Mouse (Mus musculus) adrenal gland, adult 18-20 months (tissue): Measurements from ENCODE around the gene Dbndd1. TPM values are rescaled to one million over a fixed set of nuclear protein-coding genes. Genes with fewer than 3 reads are reported as not detected.
"Not testable (repeated sequence)": the region's sequence is repeated elsewhere in the genome, so short reads cannot be mapped to it uniquely, and the experiment has no call there.

Experiments used
- DNase-seq, 2 experiments: peaks; one replicate each; pipeline ENCODE4 v3.0.0; 2021 to 2022; ENCODE audit warnings: low spot score in 2 of 2
- long read RNA-seq, 2 experiments: library from polyadenylated mRNA; stranded (forward); transcript quantifications; one replicate each; pipeline ENCODE4 v2.0.0; 2021
- total RNA-seq, 2 experiments: library from RNA; stranded (reverse); gene quantifications; 1 replicate in 1 of 2; 2 replicates in 1 of 2; pipeline ENCODE4 v1.2.3; 2021

The Dbndd1 gene
- total RNA-seq = under 1 TPM; 0.20 to 0.35 TPM
- long read RNA-seq, experiment 1 = 0 reads
- long read RNA-seq, experiment 2, partial matches to known transcripts = 0 of 1 reads
- long read RNA-seq, experiment 2, other reads (novel, unspliced or antisense) = 0 of 1 reads

DNA sequence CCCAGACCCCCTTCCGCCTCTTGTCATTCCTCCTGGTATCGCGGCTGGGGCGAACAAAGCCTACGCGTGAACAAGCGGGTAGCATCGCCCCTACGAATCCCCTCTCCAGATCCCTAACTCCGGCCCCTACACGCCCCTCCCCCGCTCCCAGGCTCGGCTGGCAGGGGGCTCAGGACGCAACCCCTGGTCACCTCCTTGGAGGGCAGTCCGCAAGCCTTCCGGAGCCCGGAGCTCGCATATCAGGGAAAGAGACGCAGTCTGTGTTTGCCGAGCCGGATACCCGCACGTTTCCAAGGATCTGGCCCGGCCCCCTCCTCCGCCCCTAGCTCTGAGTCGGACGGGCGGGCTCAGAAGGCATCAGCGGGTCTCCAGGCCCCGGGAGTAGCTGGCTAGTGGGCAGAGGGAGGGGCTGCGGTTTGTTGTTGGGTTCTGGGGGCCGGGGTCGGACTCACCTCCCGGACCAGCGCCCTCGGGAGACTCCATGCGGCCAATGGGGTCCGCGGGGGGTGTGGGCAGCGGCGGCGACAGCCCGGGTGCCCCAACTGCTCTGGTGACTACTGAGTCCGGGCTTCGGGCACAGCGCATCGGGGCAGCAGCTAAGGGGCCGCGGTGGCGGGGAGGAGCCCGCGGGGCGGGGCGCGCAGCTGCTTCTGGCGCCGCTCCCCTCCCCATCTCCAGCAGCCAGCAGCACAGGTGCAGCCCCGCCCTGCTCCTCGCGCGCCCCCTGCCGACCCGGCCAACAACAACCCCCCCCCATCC, at the start of gene Dbndd1:
TSS of gene Dbndd1 (minus strand) at position 683 of the 759 bp plus-strand sequence.
- DNase-seq = peak; percentile 32 to 49

DNA sequence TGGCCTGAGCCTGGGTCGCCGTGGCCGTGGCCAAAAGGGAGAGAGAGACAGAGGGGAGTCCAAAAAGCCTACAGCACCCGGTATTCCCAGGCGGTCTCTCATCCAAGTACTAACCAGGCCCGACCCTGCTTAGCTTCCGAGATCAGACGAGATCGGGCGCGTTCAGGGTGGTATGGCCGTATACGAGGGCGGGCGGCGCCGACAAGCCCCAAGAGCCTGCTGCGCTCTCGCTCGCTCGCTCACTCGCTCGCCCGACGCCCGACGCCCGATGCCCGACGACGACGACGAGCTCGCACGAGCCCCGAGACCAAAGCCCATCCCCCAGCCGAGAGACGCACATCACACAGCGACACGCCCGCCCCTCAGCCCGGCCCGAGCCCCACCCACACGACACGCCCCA, 49.0 kb upstream of the Dbndd1 start:
- not testable (repeated sequence) for DNase-seq

DNA sequence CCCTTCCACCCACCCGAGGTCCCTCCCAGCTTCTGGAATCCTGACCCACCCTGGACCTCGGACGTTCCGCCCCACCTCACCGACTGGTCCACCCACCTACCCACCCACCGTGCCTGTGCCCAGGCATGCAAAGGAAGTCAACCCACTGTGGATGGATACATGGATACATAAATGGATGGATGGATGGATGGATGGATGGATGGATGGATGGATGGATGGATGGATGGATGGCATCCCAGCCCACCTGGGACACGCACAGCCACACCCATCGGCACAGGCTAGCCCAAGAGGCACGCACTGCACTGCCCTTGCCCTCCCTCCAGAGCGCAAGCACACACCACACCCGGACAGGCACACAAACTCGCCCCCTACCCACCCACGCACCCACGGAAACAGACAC, 22.4 kb upstream of the Dbndd1 start:
- not testable (repeated sequence) for DNase-seq

DNA sequence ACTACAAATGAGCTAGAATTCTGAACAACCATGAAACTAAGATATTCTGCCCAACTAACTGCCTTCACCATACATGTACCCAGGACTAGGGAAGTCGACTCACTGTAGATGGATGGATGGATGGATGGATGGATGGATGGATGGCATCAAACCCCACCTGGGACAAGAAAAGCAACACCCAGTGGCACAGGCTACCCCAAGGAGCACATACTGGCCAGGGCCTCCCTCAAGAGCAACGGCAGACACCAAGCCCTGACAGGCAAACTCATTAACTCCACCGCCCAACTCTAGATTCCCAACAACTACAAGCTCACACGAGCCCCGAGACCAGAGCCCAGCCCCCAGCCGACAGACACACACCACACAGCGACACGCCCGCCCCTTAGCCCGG, 21.7 kb upstream of the Dbndd1 start:
- DNase-seq = no peak

DNA sequence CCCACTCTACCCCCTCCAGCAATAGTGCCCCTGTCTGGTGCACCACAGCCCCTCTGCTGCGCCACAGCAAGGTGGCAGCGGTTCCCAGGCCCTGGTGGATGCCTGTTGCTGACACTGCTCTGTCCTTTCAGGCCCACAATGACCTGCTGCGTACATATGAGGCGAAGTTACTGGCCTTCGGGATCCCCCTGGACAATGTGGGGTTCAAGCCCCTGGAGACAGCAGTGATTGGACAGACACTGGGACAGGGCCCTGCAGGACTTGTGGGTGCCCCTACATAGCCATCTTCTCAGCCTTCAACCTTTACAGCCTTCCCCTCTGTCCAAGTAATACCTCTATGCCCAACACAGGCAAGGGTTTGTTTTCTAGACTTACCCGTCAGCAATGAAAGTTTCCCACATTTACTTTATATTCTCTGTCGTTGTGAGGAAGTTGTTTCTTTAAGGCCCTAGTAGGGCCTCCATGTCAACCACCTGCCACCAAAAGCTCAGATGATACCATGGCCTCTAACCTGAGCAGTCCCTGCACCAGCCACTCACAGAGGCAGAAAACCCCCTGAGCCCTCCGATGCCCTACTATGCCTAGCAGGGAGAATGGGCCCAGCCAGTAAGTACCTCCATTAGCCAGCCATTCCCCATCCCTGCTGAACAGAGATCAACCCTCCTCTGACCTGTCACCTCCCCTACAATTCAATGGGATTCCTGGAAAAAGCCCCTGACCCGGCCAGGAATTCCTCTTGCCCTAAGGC, 21.2 kb upstream of the Dbndd1 start:
- DNase-seq = no peak

DNA sequence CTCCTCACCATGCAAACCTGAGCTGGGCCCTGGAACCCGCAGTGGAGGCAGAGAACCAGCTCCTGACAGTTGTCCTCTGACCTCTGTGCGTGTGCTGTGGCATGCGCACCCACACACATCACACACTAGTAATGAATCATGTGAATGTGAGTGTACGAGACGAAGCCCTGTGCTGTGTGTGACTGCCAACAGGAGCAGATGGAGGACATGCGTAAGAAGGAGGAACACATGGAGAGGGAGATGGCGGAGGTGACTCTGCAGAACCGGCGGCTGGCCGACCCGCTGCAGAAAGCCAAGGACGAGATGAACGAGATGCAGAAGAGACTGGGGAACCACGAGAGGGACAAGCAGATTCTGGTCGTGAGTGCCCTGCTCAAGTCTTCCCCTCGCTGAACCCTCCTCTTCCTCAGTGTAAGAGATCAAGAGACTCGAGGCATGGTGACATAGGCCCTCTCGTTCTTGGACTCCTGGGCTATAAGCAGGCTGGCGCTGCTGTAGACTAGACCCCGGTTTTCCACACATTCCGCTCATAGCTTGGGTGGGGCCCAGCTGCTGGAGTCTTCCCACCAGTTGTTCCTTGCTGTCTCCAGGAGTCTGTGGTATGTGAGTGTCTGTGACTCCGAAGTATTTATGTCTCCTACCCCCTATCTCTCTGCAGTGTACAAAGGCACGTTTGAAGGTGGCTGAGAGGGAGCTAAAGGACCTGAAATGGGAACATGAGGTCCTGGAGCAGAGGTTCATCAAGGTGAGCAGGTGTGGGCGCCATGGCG, 12.6 kb upstream of the Dbndd1 start:
- DNase-seq = no peak

DNA sequence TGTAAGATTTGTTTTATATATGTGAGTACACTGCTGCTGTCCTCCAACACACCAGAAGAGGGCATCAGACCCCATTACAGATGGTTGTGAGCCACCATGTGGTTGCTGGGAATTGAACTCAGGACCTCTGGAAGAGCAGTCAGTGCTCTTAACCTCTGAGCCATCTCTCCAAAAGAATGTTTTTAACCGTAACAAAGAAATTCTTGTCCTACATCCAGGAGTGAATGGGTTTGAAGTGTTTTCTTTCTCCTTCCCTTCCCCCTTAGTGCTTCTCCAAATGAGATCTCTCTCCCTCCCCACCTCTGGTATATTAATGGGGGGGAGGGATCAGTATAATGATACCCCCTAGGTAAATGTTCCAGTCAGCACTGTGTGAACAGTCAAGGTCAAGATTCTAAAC, 4.8 kb upstream of the Dbndd1 start:
- DNase-seq = not testable (repeated sequence)

DNA sequence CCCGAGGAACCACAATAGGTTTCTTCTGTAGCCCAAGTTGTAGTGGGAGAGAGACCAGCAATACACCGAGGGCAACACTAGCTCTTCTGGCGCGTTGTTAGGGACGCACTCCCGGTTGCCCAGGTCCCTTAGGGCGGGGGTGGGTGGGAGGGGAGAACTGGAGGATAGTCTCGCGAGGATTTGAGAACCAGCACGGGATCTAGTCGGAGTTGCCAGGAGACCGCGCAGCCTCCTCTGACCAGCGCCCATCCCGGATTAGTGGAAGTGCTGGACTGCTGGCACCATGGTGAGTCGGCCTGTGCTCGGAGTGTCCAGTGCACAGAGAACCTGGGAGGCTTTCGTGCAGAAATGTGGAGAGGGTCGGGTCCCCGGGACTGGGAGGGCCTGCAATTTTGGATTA, 3.4 kb upstream of the Dbndd1 start, which contains the start of gene Gas8:
TSS of gene Gas8 (plus strand) at position 168 of the 400 bp plus-strand sequence.
- peak; percentile 77 to 79 for DNase-seq

DNA sequence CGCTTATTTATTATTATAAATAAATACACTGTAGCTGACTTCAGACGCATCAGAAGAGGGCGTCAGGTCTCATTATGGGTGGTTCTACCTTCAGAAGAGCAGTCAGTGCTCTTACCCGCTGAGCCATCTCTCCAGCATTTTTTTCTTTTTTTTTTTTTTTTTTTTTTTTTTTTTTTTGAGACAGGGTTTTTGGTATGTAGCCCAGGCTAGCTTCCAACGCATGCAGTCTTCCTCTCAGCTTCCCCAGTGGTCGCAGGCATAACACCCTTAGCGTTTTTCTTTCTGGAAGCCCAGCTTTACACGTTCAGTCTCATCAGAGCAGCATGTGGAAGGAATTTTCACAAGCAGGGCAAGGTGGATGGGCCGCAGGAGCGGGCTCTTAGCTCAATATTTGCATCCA, 2.9 kb upstream of the Dbndd1 start:
- no peak for DNase-seq

DNA sequence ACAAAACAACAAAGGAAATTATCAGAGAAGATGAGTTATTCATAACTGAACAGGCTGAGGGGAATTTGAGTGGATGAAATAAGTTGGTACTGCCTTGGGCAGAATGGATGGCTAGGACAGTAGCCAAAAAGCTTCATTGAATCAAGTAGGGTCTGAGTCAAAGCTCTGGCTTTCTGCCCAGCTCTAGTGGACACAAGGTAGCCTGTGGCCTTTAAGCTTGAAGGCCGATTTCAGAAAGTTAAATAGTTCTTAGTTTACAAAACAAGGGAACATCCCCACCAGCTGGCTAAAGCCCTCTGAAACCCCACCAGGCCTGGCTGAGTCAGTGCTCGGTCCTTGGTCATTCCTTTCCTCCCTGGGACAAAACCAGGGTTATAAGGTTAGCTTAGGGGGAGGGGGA, 1.3 kb upstream of the Dbndd1 start:
- DNase-seq = peak; percentile 42 to 67

DNA sequence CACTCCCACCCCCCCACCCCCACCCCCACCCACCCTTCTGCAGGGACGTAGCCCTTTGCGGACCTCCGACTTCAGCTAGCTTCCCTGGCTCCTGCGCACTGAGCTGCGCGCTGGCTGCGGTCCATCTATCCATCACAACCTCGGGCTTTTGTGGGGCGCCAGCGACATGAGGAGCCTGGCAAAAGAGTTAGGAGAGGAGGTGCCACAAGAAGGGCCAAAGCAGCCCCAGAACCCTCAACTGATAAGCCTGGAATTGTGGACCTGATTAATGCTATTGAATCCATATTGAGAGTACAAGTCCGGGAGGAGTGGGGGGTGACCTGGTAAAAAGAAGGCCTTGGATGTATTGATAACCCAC, 256 bp upstream of the Dbndd1 start:
- DNase-seq = peak in 1 of 2 experiments; percentile 8

DNA sequence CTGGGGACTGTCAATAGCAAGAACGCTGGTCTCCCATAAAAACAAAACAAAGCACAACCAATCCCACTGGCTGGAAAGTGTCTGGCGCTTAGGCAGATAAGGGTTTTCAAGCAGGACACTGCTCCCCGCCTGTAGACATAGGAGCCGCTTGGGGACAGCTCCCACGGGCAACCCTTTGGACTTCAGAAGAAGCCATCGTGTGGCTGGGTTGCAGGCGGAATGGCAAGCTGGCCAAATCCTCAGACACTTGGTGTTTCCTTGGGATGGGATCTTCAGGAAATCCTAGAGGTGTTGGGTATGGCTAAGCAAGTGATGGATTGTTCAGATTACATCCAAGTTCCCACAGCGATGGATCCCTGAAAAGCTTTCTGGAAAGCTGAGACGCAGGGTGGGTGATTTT, 1.1 kb downstream of the Dbndd1 start:
- no peak for DNase-seq

DNA sequence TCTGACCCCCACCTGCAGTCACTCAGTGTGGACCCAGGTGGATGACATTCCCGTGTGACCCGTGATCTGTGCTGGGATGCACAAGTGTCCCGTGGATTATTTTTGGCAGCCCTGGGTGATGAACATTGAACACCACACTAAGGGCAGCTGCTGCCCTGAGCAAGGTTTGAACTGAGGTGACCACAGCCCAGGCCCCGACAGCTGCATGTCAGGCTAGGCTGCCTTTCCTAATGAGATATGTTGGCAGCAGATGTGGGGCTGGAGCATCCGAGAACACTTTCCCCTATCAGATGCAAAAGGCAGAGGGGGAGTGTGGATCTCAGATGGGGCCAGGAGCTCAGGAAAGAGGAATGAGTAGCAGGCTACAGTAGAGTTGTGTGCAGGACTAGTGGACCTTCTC, 4.4 kb downstream of the Dbndd1 start:
- no peak for DNase-seq

DNA sequence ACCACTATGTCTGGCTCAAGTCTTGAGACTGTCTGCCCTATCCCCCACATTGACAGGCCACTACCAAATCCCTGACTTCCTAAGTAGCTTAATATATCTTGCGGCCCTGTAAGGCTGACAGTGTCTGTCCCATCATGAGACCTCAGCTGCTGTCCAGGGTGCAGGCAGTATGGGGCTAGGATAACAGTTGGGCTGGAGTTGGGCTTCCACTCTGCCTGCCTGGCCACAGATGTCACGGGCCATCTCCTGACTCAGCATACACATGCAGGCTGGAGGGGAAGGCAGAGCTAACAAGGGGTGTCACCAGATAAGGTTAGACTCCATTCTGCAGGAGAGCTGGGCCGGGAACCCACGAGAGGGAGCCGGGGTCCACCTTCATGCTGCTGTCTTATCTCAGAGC, 8.1 kb downstream of the Dbndd1 start:
- DNase-seq = no peak

DNA sequence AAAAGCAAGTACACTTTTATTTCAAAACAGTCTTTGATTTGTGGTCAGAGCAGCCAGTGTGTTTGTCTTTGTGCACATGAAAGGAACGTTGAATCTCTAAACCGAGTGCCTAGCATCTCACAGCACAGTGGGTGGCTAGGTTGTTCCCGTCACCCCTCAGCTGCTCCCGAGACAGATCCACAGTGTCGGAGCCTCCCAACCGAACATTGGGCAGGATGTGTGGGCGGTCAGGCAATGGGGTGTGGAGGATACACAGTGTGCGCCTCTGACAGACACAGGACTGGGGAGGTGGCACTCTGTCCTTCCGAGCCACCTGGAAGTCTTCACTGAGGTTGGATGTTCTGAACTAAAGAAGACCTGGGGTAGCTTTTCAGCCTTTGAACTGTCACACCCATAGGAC, 9.6 kb downstream of the Dbndd1 start:
- no peak for DNase-seq

DNA sequence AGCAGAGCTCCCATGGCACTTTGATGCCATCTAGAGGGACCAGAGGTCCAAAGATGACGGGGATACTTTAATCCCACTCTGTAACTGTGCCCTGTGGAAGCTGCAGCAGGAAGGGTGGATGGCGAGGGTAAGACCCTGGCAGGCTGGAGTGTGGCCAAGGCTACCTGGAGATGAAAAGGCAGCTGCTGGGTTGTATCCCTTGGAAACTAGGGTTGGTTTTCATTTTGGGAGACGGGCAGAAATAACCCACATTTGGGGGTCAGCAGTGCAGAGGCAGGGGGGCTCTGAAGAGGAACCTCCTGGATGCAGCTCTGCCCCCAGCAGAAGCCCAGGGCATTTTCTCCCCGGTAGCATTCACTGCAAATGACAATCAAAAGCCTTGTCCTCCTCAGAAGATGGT, 10.0 kb downstream of the Dbndd1 start:
- no peak for DNase-seq

DNA sequence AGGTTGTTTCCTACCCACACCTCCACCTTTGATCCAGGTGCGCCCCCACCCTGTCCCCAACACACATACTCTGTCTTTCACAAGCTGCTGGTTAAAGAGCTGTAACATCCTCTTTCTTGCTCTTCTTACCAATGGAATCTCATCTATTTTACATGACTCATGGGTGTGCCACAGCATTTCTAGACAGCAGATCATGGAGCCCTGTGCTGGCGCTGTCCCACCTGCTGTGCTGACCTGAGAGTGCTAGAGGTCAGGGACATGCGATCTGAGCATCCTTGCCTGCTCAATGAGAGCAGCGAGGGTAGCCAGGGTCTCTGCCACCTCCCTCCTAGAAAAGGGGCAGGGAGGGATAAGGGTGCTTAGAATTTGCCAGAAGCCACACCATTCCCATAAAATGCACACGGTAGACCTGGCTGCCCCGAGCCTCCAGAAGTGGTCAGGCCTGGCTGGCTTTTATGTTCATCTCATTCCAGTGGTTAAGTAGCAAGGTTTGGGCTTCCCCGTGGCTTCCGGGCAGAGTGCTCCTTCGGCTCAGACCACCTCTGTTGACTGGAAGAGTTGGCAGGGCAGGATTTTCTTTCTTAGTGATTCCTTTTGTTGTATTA, 10.6 kb downstream of the Dbndd1 start:
- DNase-seq = no peak

DNA sequence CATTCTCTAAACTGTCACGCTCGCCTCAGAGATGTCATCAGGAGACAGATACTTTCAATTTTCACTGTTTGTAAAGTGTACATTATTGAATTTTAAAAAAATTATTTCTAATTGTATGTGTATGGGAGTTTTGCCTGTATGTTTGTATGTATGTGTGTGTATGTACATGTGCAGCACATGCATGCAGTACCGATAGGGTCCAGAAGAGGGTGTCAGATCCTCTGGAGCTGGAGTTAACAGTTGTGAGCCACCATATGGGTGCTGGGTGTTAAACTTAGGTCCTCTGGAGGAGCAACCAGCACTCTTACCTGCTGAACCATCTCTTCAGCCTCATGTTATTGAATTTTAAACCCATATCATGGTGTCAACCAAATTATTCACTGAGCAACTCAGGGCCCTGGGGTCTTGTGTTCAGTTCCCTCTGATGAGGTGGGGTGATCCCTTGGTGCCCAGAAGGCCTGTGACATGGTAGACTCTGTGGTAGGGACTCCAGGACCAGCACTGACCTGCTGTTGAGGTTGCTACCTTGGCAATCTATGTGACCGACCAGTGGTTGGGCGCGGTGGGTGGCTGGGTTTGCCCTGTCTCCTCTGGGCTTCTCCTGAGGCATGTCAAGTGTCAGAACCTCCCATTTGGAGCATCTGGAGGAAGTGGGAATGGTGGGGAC, 11.3 kb downstream of the Dbndd1 start:
- no peak for DNase-seq

DNA sequence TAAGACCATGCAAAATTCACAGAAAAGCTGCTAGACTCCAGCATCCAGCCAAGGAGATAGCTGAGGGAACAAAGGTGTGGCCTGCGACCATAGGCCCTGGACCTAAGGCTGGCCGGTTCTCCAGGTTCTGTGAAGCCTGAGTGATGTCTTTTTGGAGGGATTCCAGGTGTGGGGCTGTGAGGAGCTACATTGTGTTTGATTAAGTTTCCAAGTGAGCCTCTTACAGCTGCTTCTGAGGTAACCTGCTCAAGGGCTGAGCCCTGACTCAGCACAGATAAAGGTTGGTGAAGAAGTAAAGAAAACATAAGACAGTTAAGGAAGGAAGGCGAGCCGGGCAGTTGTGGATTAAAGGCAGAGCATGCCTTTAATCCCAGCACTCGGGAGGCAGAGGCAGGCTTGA, 13.1 kb downstream of the Dbndd1 start:
- DNase-seq = no peak

DNA sequence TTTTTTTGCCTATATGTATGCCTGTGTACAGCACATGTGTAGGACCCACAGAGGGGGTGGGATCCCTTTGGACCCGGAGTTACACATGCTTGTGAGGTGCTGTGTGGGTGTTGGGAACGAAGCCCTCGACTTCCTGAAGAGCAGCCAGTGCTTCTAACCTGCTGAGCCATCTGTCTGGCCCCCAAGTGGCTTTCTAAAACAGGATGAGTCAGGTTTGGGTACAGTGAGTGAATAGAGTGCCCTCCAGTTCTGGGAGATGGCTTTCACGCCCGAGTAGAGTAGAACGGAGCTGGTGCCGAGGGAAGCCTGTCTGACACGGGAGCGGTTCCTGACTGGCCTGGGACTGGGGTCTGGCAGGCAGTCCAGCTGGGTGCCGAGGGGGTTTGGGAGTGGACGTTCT, 15.7 kb downstream of the Dbndd1 start:
- no peak for DNase-seq

DNA sequence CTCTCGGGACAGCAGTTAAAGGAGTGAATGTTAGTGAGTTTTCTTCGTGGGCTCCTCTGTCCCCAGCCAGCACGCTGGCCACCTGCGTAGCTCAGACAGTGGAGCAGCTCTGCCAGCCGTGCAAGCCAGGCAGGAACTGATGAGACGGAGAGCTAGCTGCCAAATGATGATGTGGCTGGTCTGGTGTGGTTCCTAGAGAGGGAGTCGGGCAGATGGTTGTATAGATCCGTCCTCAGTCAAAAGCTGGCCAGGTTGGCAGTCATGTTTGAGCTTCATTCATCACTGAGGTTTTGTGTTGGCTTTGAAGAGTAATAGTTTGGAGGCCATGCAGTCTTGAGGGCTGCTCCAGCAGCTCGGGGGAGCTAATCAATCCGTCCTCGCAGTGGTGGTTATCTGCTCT, 16.3 kb downstream of the Dbndd1 start:
- no peak for DNase-seq
